Mouse (Mus musculus) ES-E14 (cell line): Measurements from ENCODE around the gene Nipbl.

ENCODE experiments used
- CHD2 ChIP-seq: IDR thresholded peaks from 2 replicates; pipeline ENCODE4 v1.6.1; 2014; ENCODE audit warnings: mild to moderate bottlenecking, low read depth, low read length, inconsistent platforms
- HCFC1 ChIP-seq: IDR thresholded peaks from 2 replicates; pipeline ENCODE4 v1.6.1; 2012; ENCODE audit warnings: low read length, inconsistent platforms, borderline replicate concordance; ENCODE audit not compliant: insufficient read depth
- MAFK ChIP-seq: IDR thresholded peaks from 2 replicates; pipeline ENCODE4 v1.6.1; 2014; ENCODE audit warnings: mild to moderate bottlenecking, low read depth, low read length, inconsistent platforms; ENCODE audit not compliant: insufficient read depth
- ZC3H11A ChIP-seq: IDR thresholded peaks from 2 replicates; pipeline ENCODE4 v1.6.1; 2012; ENCODE audit warnings: low read depth, mild to moderate bottlenecking, inconsistent platforms, low read length, borderline replicate concordance
- ZNF384 ChIP-seq: IDR thresholded peaks from 2 replicates; pipeline ENCODE4 v1.6.1; 2012; ENCODE audit warnings: low read depth, low read length, inconsistent platforms

DNA sequence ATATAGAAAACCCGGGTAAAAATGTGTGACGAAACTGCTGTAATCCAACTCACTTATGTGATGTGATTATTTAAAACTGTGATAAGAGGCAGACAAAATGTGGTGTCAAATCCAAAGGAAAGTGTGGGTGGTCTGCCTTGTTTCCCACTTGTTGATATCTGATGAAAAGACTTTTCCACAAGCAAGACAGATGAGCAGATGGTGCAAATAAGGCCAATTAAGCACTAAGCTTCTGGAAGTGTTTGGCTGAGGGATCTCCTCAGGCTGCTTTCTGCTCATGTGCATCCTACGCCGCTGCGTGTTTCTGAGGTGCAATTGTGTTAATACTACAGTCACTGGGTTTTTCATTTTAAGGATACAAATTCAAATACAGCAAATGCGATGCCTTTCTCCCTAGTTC lies 41.0 kb upstream of the Nipbl start:
- TF ChIP-seq ZNF384 (no peak), HCFC1 (no peak), MAFK (no peak), ZC3H11A (no peak), CHD2 (no peak)
